Mouse (Mus musculus): Measurements from ENCODE around the gene Tmem145.
A peak's percentile ranks its signal among the peaks of the same experiment; 100 is the strongest.
"Not testable (repeated sequence)": the region's sequence is repeated elsewhere in the genome, so short reads cannot be mapped to it uniquely, and the experiment has no call there.

Tmem145 gene

GRCm38 (mm10) chr7:25294960-25295722 is 10.8 kb upstream of the Tmem145 start:
- DNase-seq, result no peak

GRCm38 (mm10) chr7:25296945-25297453 is 8.9 kb upstream of the Tmem145 start:
- DNase-seq, result no peak

DNA sequence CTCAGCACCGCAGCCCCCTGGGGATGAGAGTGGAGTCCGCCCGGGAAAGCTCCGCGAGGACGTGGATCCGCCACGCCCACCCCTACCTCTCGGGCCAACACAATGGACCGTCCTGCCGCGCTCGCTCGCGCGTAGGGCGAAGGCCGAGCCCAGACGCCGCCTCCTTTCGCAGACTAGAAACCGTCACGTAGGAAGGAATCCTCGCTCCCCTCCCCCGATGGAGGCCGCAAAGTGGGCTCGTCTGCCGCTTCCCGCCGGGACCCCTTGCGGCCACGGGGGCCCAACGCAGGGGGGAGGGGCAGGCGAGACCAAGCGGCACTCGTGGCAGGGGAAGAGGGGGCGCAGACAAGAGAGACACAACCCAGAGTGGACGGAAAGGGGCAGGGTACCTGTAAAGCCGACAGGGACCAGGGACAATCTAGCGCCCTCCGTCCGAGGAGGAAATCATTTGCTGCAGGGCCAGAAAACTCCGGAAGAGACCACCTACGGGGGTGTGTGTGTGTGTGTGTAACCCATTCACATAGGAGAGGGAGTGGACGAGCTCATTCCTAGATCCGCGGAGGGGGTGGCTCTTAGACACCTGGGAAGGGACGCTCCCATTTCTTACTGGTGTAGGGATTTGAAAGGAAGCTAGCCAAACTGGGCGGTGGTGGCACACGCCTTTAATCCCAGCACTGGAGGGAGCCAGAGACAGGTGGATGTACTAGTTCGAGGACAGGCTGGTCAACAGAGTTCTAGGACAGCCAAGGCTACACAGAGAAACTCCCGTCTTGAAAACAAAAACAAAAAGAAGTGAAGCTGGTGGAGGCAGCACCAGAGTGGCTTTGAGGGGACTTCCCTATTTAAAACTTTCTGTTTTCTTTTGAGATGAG is 8.2 kb upstream of the Tmem145 start, which contains the start of gene Pafah1b3:
Gene Pafah1b3, minus strand, starts transcription at position 533 of the 872 bp plus-strand sequence.
- DNase-seq, result peak; percentile 89

- DNase-seq, result no peak
Observed at GRCm38 (mm10) chr7:25301063-25301462, 4.8 kb upstream of the Tmem145 start, which contains the start of gene Prr19. Gene Prr19 (plus strand): TSS chr7:25301411.

GRCm38 (mm10) chr7:25303003-25303684 is 2.8 kb upstream of the Tmem145 start:
- DNase-seq, result no peak

- DNase-seq, result no peak
Observed at GRCm38 (mm10) chr7:25303685-25304006, 2.3 kb upstream of the Tmem145 start.

DNA sequence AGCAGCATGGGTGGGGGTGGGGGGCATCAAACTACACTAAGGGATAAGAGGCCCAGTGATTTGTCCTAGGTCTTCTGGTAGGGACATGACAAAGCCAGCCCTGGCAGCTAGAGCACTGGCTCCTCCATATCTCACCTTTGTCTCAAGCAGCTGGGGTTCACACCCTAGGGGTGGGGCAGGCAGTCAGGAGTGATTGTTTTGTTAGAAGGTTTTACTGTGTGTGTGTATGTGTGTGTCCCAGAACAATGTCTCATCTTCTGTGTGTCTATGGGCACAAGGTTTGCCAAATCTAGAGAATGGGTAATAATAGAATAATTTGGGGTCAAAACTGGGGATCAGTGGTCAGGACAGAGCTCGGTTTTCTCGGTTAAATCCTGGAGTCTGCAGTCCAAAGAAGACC is 425 bp upstream of the Tmem145 start:
- no peak for DNase-seq

GRCm38 (mm10) chr7:25306614-25306996 is 699 bp downstream of the Tmem145 start:
- DNase-seq, result no peak

DNA sequence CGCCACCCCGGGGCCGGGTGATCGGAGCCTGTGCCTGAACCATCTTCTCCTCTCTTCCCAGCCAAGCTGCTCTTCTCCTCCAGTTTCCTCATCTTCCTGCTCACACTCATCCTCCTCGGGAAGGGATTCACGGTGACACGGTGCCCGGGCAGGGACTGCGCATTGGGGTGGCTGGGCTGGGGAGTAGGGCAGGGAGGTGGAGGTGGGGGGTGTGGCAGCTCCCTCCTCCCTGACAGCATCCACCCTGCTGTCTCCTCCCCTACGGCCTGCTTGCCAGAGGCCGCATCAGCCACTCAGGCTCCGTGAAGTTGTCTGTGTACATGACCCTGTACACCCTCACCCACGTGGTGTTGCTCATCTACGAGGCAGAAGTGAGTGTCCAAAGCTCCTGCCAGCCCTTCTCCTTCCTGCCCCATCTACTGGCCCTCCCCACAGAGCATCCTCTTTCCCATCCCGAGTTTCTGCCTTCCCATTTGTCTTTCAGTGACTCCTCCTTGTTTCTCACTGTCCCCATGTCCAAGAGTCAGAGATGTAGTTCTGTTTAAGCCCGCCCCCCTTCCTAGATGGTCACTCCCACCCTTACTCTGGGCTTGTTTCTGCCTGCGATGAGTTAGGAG is 2.9 kb downstream of the Tmem145 start:
- DNase-seq, result no peak

GRCm38 (mm10) chr7:25309425-25309824 is 3.5 kb downstream of the Tmem145 start:
- no peak for DNase-seq

GRCm38 (mm10) chr7:25311193-25311592 is 5.3 kb downstream of the Tmem145 start:
- DNase-seq, result no peak

- DNase-seq, result no peak
Observed at GRCm38 (mm10) chr7:25313325-25313724, 7.4 kb downstream of the Tmem145 start.

GRCm38 (mm10) chr7:25314606-25315305 is 8.8 kb downstream of the Tmem145 start:
- DNase-seq, result no peak

DNA sequence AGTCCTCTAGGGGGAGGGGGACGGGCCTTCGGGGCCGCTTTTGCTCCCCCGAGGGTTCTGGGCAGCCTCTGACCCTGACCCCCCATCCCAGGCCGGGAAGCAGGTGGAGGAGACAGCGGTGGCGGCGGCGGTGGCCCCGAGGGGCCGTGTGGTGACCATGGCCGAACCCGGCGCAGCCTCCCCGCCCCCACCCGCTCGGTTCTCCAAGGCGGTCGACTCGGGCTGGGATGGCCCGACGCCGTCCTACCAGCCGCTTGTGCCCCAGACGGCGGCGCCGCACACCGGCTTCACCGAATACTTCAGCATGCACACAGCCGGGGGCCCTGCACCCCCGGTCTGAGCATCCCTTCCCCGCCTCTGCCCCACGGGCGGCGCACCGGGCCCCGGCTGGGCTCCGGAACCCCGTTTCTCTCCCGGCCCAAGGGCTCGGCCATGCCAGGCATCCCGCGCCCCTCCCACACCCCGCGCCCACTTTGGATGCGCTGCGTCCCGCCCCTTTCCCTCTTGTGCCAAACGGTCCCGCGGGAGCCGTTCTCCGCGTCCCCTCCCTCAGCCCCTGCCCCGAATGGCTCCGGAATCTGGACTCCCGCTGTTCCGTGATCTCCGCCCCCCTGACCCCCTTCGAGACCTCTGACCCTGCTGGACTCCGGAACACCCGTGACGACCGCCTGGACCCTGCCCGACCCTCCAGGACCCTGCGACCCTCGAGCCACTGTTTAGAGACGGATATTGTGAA is 9.6 kb downstream of the Tmem145 start:
- peak; percentile 29 for DNase-seq

DNA sequence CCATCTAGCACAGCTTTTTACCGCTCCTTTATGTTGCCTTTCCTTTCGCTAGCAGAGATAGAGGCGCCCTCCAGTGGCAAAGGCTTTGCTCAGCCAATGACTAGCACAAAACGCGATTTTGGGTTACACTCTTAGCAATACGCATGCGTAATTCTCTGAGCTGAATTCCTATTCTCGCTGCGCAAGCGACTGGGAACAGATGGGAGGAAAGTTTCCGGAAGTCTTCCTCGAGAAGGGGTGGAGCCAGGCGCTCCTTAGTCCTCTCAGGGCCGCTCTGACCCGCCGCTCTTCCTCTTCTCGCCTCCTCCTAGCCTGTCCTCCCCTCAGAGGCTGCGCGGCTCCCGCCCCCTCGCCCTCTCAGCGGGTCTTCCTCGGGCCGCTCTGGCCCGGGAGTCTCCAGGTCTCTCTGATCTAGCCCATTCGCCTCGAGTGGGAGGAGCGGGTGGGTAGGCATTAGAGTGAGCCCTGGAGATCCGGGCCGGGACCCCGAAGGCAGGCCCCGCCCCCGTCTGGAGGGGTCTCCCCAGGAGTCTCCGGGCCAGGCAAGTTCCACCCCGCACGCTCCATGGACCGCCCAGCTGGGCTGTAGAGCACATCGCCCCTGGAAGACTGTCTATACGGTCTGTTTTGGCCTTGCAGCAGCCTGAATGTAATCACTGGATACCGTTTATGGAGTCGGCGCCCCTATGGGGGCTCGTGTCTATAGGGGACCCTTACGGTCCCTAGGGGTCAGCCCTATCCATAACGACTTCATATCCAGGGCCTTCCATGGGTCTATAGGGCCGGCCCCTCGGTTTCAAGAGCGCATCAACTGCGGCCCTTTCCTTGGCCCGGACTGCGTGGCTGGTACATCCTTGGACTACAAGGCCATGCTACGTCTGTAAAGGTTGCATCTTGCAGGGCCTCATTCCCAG is 10.9 kb downstream of the Tmem145 start, which contains the start of gene Megf8:
Gene Megf8, plus strand, starts transcription at position 633 of the 914 bp plus-strand sequence.
- peak; percentile 98 for DNase-seq

GRCm38 (mm10) chr7:25317446-25317999 is 11.6 kb downstream of the Tmem145 start:
- peak; percentile 23 for DNase-seq

DNA sequence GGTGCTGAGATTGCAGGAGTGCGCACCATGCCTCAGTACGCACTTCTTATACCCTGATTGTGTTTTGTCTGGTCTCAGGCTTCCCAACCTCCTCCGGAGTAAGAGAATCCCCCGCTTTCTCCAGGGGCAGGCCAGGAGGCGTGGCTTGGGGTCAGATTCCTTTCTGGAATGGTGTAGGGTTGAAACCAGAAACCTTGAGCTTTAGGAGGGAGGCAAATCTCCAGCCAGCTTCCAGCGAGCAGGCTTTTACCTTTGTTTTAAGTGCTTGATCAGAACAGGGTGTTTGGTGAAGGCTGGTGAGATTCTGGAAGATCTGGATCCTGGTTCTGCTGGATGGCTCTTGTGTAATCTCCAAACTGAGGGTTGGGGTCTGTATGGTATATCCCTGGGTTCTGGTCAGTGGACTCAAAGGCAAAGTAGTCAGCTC is 16.2 kb downstream of the Tmem145 start:
- peak; percentile 50 for DNase-seq

GRCm38 (mm10) chr7:25323219-25323618 is 17.3 kb downstream of the Tmem145 start:
- DNase-seq, result no peak

GRCm38 (mm10) chr7:25325431-25325830 is 19.5 kb downstream of the Tmem145 start:
- DNase-seq, result not testable (repeated sequence)

DNA sequence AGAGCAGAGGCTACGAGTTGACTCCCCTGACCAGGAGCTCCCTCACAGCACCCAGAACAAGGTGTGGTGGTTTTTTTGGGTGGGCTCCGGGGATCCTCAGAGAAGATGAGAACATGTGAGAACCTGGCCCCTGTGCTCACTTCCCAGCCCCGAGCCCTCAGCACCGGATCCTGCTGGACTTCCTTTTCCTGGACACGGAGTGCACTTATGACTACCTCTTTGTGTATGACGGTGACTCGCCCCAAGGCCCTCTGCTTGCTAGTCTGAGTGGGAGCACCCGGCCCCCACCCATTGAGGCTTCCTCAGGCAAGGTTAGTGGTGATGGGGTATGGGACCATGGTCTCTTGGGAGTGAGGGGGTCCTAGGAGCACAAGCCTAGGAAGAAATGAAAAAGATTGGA is 20.3 kb downstream of the Tmem145 start:
- DNase-seq, result peak; percentile 19
